Mouse (Mus musculus) effector memory CD4-positive, alpha-beta T cell, adult 5 months (primary cell): ENCODE results near the gene Arhgef39. TPM values are rescaled to one million over a fixed set of nuclear protein-coding genes. Genes with fewer than 3 reads are reported as not detected.

Source experiments
- polyA plus RNA-seq: library from polyadenylated mRNA; unstranded; fragments of 100-300 nt; shearing (Covaris generic); gene quantifications from one replicate; pipeline ENCODE4 v1.2.1, GENCODE M21; 2017

The Arhgef39 gene
- polyA plus RNA-seq = 4.8 TPM

DNA sequence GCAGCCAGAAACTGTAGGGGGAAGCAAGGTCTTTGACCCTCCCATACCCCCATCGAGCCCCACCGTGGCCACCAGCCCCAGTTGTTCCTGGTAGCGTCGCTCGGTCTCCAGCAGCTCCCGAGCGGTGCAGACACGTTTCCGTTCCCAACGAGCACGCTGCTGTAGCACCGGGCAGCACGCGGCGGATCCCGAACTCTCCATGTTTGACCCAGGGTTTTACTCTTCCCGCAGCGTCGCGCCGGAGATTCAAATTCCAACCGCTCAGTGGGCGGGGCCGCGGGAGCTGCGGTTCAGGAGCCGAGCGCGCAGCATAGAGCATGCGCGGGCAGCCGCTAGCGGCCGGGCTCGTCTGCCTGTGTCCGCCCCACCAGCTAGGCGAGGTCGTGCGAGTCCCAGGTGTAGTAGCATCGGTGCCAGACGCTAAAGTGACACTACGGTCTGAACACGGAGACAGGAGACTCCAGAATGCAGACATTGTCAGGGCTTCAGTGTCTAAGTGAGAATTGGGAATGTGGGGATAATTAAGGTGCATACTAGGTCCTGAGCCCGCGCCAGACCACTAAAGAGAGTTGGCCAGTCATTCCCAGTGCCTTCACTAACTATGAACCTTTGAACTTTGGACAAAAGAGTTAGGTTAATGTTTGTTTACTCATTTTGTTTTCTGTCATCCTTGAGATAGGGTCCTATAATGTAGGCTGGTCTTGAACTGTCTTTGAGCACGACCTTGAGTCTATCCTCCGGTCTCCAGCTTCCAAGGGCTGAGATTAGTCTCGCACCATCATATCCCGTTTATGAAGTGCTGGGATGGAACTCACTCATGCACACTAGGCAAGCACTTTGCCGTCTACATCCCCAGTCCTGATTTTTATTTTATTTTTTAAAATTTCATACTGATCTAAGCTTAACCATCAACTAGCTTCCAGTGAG is at the start of gene Arhgef39:
Arhgef39 (minus strand) TSS at position 289 of the 927 bp plus-strand sequence.

DNA sequence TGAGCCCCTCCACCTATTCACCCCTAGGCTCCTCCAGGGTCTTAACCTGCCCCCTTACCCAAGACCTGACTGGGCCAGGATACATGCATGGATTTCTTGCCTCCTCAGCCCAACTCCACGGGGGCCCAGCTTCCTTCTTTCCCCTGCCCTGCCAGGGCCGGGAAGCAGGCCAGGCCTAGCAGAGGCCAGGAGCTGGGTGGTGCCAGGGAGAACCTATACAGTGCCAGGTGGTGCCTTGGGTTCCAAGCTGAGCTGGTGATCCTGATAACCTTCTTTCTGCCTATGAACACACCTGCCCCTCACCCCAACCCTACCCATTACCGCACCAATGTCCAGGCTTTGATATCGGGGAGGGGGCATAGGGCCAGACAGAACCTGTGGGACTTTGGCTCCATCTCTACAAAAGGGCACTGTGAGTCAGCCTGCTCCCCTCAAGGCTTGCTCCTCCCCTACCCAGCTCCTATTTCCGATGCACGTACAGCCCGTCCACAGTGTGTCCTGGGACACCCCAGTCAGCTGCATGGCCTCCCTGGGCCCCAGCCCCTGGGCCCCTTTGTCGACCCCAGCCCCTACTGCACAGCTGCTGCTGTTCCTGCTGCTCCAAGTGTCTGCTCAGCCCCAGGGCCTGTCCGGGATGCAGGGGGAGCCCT is 7.2 kb upstream of the Arhgef39 start, which contains the start of gene Car9:
Car9 (plus strand) TSS at position 431 of the 650 bp plus-strand sequence.

DNA sequence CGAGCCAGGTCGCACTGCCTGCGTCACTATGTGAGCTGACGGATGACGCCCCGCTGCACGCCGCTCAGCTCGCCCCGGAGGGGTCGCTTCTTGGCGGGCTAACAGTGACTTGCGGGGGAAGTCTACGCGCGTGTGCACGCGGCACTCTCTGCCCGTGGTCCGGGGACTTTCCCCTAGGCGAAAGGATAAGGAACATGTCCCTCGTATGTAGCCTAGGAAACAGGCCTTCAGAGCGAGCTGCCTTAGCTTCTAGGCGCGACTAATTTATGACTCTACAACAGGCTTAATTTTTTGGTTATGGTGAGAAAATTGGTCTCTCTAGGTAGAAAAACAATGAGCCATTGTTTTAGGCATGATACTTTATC is 6.7 kb downstream of the Arhgef39 start, which contains the start of gene Ccdc107:
Ccdc107 (plus strand) TSS at position 80 of the 365 bp plus-strand sequence.

DNA sequence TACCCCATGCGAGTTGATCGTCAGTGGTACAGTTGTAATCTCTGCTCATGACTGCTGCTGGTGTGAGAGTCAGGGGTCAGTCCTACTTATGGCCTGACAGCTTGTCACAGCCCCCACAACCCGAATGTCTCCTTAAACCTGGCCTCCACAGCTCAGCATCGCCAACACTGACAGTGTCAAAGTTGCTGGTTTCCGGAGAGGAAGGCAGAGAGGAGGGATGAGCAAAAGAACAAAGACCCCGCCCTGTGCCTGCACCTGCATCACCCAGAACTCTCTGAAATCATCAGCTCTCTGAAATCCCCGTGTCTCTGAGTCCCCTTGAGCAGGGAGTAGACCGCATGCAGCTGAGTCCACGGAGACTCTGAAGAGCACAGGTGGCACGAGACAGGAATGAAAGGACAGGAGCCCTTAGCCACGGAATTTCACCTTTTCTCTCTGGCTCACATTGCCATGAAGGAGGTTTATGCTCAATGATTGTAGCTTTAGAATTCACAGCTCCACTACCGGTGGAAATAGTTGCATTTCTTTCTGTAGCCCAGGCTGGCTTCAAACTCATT is 15.9 kb downstream of the Arhgef39 start, which contains the start of gene Sit1:
Sit1 (minus strand) TSS at position 200 of the 557 bp plus-strand sequence.

DNA sequence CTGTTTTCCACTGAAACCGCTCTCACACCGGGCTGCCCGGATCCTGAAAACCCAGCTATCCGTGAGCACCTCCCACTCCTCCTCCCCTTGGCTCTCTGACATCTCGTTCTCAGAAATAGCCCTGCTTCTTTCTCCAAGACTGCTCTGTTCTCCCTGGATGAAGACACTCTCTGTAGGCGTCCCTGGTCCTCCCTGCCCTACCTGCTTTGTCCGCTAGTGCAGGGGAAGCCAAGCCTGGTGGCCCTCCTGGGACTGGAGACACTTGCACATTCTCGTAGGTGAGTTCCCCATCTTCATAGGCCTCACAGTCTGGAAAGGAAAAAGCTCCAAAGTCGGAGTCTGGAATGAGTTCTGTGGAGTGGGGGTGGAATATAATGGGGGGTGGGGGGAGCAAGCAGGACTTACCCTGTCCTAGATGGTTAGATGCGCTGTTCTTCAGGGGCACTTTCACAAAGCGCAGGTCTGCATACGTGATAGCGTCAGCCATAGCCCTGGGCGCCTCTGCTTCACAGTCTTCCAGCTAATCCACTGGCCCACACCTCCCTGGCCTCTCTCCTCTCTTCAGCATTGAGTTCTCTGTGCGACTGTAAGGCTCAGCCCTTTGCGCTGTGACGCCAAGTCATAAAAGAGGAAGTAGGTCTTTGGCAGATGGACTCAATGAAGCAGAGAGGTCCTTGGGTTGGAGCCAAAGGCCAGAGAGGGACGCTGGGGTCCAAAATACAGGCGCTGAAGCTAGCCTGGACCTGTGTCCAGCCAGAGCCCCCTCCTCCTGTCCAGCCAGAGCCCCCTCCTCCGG is 45.3 kb downstream of the Arhgef39 start, which contains the start of gene Cd72:
Cd72 (minus strand) TSS at position 588 of the 796 bp plus-strand sequence.

Other genes with a start within 250 kb of the Arhgef39 start
- gene Atp8b5, start 232.5 kb downstream of the Arhgef39 start, polyA plus RNA-seq = not detected
- not detected for gene Rusc2, start 117.7 kb downstream of the Arhgef39 start, polyA plus RNA-seq
- not detected for gene Fam166b, start 70.6 kb downstream of the Arhgef39 start, polyA plus RNA-seq
- gene Tesk1, start 57.8 kb downstream of the Arhgef39 start, polyA plus RNA-seq = 66.2 TPM
- gene Cd72, start 45.1 kb downstream of the Arhgef39 start, polyA plus RNA-seq = 15.3 TPM
- 228 TPM for gene Sit1, start 16.0 kb downstream of the Arhgef39 start, polyA plus RNA-seq
- 64.2 TPM for gene Ccdc107, start 6.8 kb downstream of the Arhgef39 start, polyA plus RNA-seq
- 0.67 TPM for gene Car9, start 7.3 kb upstream of the Arhgef39 start, polyA plus RNA-seq
- not detected for gene Tpm2, start 24.1 kb upstream of the Arhgef39 start, polyA plus RNA-seq
- 58.4 TPM for gene Creb3, start 62.6 kb upstream of the Arhgef39 start, polyA plus RNA-seq
- 223 TPM for gene Tln1, start 63.0 kb upstream of the Arhgef39 start, polyA plus RNA-seq
- 7.0 TPM for gene Rgp1, start 79.0 kb upstream of the Arhgef39 start, polyA plus RNA-seq
- 30.8 TPM for gene Gba2, start 79.2 kb upstream of the Arhgef39 start, polyA plus RNA-seq
- gene Msmp, start 84.8 kb upstream of the Arhgef39 start, polyA plus RNA-seq = 2.5 TPM
- gene Npr2, start 132.2 kb upstream of the Arhgef39 start, polyA plus RNA-seq = not detected
- not detected for gene Spag8, start 153.9 kb upstream of the Arhgef39 start, polyA plus RNA-seq
- 56.2 TPM for gene Hint2, start 156.8 kb upstream of the Arhgef39 start, polyA plus RNA-seq
- gene Tmem8b, start 169.3 kb upstream of the Arhgef39 start, polyA plus RNA-seq = 1.3 TPM
- gene Fam221b, start 169.4 kb upstream of the Arhgef39 start, polyA plus RNA-seq = 0.67 TPM
- gene Olfr70, start 201.1 kb upstream of the Arhgef39 start, polyA plus RNA-seq = not detected
- not detected for gene Olfr71, start 210.6 kb upstream of the Arhgef39 start, polyA plus RNA-seq
- not detected for gene Hrct1, start 227.5 kb upstream of the Arhgef39 start, polyA plus RNA-seq
- gene Spaar, start 230.3 kb upstream of the Arhgef39 start, polyA plus RNA-seq = 0.09 TPM